Mouse (Mus musculus) liver, embryonic 14.5 days (tissue): ENCODE results near the gene Prnp. TPM values are rescaled to one million over a fixed set of nuclear protein-coding genes. Genes with fewer than 3 reads are reported as not detected.

Experiments used
- ATAC-seq: fragments of 200-750 bp; cut with Nextera tagmentation; 2 replicates; pipeline ENCODE4 v1.8.0; 2017; ENCODE audit warnings: moderate number of reproducible peaks, mild to moderate bottlenecking, moderate library complexity; ENCODE audit not compliant: insufficient read depth
- DNase-seq, 3 experiments: peaks; one replicate each; pipeline ENCODE4 v3.0.0-alpha.2; 2012 to 2013; ENCODE audit warnings: low read depth in 3 of 3, low spot score in 3 of 3
- H3K27ac ChIP-seq: fragments of 300-500 bp; sonication (generic); 2 replicates; pipeline ENCODE4 v1.5.1; 2014; ENCODE audit warnings: moderate library complexity, mild to moderate bottlenecking, control low read depth, inconsistent platforms
- H3K27me3 ChIP-seq: fragments of 300-500 bp; sonication (generic); 2 replicates; pipeline ENCODE4 v1.6.1; 2014; ENCODE audit warnings: mild to moderate bottlenecking, low read length, moderate library complexity; ENCODE audit not compliant: control insufficient read depth, insufficient read depth
- H3K36me3 ChIP-seq: fragments of 300-500 bp; sonication (generic); replicated peaks from 2 replicates; pipeline ENCODE4 v1.6.1; 2014; ENCODE audit warnings: low read depth; ENCODE audit not compliant: control insufficient read depth, insufficient read depth
- H3K4me1 ChIP-seq, 2 experiments: fragments of 200-500 bp in 1 of 2; fragments of 300-500 bp in 1 of 2; sonication (generic) in 1 of 2; replicated peaks; 2 replicates each; pipeline ENCODE4 v1.6.1; 2012 to 2014; ENCODE audit warnings: antibody characterized with exemption in 1 of 2, inconsistent platforms in 1 of 2, low read length in 1 of 2; ENCODE audit not compliant: control insufficient read depth in 2 of 2, insufficient read depth in 2 of 2
- H3K4me2 ChIP-seq: fragments of 300-500 bp; sonication (generic); 2 replicates; pipeline ENCODE4 v1.6.1; 2014; ENCODE audit warnings: low read depth, mild to moderate bottlenecking, control low read depth, moderate library complexity
- H3K4me3 ChIP-seq, 2 experiments: fragments of 200-500 bp in 1 of 2; fragments of 300-500 bp in 1 of 2; sonication (generic) in 1 of 2; 2 replicates each; pipeline ENCODE4 v1.5.1; 2012 to 2014; ENCODE audit warnings: low read depth in 2 of 2, low read length in 2 of 2, mild to moderate bottlenecking in 2 of 2, control low read depth in 1 of 2, inconsistent platforms in 1 of 2, moderate library complexity in 1 of 2; ENCODE audit not compliant: insufficient read depth in 1 of 2
- H3K9ac ChIP-seq: fragments of 300-500 bp; sonication (generic); replicated peaks from 2 replicates; pipeline ENCODE4 v1.6.1; 2014; ENCODE audit warnings: mild to moderate bottlenecking, control low read depth, moderate library complexity
- H3K9me3 ChIP-seq: fragments of 300-500 bp; sonication (generic); 2 replicates; pipeline ENCODE4 v1.6.1; 2016; ENCODE audit warnings: low read length, mixed read lengths; ENCODE audit not compliant: control insufficient read depth
- CTCF ChIP-seq: IDR thresholded peaks from 2 replicates; pipeline ENCODE4 v1.5.1; 2016; ENCODE audit warnings: antibody characterized with exemption, low read depth, control low read depth
- EP300 ChIP-seq: IDR thresholded peaks from 2 replicates; pipeline ENCODE4 v1.6.1; 2016; ENCODE audit warnings: antibody characterized with exemption, low read depth
- WGBS: fragments of 180-500 bp; shearing (Covaris S2); extraction: QIAGEN DNeasy Blood & Tissue Kit; methylation state at CpG from one replicate; pipeline ENCODE4 v1.1.7; 2014; ENCODE audit not compliant: insufficient replicate concordance; 5-methylcytosine and 5-hydroxymethylcytosine counted together
- polyA plus RNA-seq, 2 experiments: library from polyadenylated mRNA; depleted of rRNA in 1 of 2; stranded (reverse) in 1 of 2; unstranded in 1 of 2; fragments of >200 nt; fragmentation: Nextera tagmentation in 1 of 2; extraction: Ambion mirVana in 1 of 2; gene quantifications; 2 replicates each; pipeline versions ENCODE4 v1.2.1 to v1.2.3; 2012 to 2014

Gene Prnp
- polyA plus RNA-seq, 2 experiments, result 15.6 to 20.3 TPM

DNA sequence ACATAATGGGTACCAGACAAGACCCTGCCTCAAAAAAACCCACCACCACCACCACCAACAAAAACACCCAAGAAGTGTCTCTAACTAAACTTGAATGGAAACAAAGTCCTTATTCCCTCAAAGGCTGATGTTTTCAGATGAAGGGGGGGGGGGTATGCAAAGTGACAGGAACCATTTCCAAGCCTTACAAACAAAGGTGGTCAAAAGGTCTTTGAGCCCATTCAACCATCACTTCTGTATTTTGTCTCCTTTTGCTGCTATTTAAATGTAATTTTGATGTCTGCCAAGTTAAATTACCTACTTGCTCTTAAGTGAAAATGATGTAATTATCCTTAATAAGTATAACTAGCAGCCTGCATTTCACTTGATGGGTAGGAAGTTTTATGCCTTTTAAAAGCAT is 43.1 kb upstream of the Prnp start:
- Histone ChIP-seq H3K27me3 (no peaks in the 10 kb centered on the region), H3K27ac (no peak overlapping the region), H3K4me1 (peaks cover 12 to 13% of the 10 kb centered on the region in 2 experiments; a peak in 3 of 4 replicates), H3K36me3 (no peaks in the 10 kb centered on the region), H3K9me3 (no peaks in the 10 kb centered on the region), H3K4me3 (no peak overlapping the region), H3K4me2 (no peak overlapping the region), H3K9ac (no peak overlapping the region)
- TF ChIP-seq CTCF, result no peak
- TF ChIP-seq EP300, result no peak
- DNase-seq, result no peak
- no peak for ATAC-seq

DNA sequence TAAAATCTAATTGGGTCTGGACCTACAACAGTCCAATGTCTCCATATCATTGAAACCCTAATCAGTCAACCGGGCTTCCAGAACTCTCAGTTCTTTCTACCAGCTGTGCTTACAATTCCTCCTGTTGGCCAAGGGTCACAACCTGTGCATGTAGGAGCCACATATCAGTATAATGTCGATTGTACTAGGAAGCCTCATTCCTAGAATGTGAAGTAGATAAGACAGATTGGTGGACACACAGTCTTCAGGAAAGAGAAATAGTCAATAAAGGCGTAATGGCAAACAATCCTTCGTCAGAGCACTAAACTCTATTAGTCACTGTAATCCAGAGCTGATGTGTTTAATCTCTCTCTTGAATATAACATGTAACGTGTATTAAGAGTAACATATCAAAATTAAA is 40.7 kb upstream of the Prnp start:
- H3K27me3 ChIP-seq, result no peaks in the 10 kb centered on the region
- H3K9ac ChIP-seq, result no peak overlapping the region
- ATAC-seq, result no peak
- no peak overlapping the region for H3K4me2 ChIP-seq
- H3K27ac ChIP-seq, result no peak overlapping the region
- TF ChIP-seq EP300, result no peak
- no peak for TF ChIP-seq CTCF
- 64% methylated on average over 5 of the region's 5 CpGs for WGBS
- H3K4me1 ChIP-seq, result peaks cover 7% of the 10 kb centered on the region in 2 experiments; a peak in 3 of 4 replicates
- no peaks in the 10 kb centered on the region for H3K9me3 ChIP-seq
- H3K36me3 ChIP-seq, result no peaks in the 10 kb centered on the region
- H3K4me3 ChIP-seq, result no peak overlapping the region
- DNase-seq, result no peak

GRCm38 (mm10) chr2:131873376-131873775 is 36.4 kb upstream of the Prnp start:
- no peak for ATAC-seq

GRCm38 (mm10) chr2:131876551-131877265 is 33.0 kb upstream of the Prnp start:
- no peaks in the 10 kb centered on the region for H3K4me1 ChIP-seq
- no peaks in the 10 kb centered on the region for H3K9me3 ChIP-seq
- no peak overlapping the region for H3K4me3 ChIP-seq
- ATAC-seq, result no peak
- H3K4me2 ChIP-seq, result no peak overlapping the region
- WGBS, result 76% methylated on average over 7 of the region's 7 CpGs
- DNase-seq, result no peak
- no peak overlapping the region for H3K27ac ChIP-seq
- no peaks in the 10 kb centered on the region for H3K27me3 ChIP-seq
- no peak overlapping the region for H3K9ac ChIP-seq
- TF ChIP-seq CTCF (no peak), EP300 (no peak)
- H3K36me3 ChIP-seq, result no peaks in the 10 kb centered on the region

More at GRCm38 (mm10) chr2:131873376-131873775, 36.4 kb upstream of the Prnp start:
- H3K4me3 ChIP-seq, result no peak overlapping the region
- no peaks in the 10 kb centered on the region for H3K27me3 ChIP-seq
- H3K9ac ChIP-seq, result no peak overlapping the region
- no peak for DNase-seq
- TF ChIP-seq EP300, result no peak
- no peak for TF ChIP-seq CTCF
- H3K4me2 ChIP-seq, result no peak overlapping the region
- no peaks in the 10 kb centered on the region for H3K4me1 ChIP-seq
- WGBS, result 33% methylated on average over 1 of the region's 1 CpGs
- no peaks in the 10 kb centered on the region for H3K36me3 ChIP-seq
- H3K9me3 ChIP-seq, result no peaks in the 10 kb centered on the region
- no peak overlapping the region for H3K27ac ChIP-seq

- no peak overlapping the region for H3K4me2 ChIP-seq
- no peaks in the 10 kb centered on the region for H3K9me3 ChIP-seq
- no peak for ATAC-seq
- H3K9ac ChIP-seq, result no peak overlapping the region
- no peak for DNase-seq
- no peaks in the 10 kb centered on the region; the same call in 1 of the 2 replicates for H3K27me3 ChIP-seq
- H3K4me3 ChIP-seq, result no peak overlapping the region
- H3K36me3 ChIP-seq, result no peaks in the 10 kb centered on the region
- no peaks in the 10 kb centered on the region for H3K4me1 ChIP-seq
- no peak overlapping the region for H3K27ac ChIP-seq
- 58% methylated on average over 4 of the region's 4 CpGs for WGBS
- no peak for TF ChIP-seq EP300
- no peak for TF ChIP-seq CTCF
Observed at GRCm38 (mm10) chr2:131881766-131882165, 28.0 kb upstream of the Prnp start.
